Comparison of ENCODE assay signal across 8 mouse cellular contexts in the genomic region with DNA sequence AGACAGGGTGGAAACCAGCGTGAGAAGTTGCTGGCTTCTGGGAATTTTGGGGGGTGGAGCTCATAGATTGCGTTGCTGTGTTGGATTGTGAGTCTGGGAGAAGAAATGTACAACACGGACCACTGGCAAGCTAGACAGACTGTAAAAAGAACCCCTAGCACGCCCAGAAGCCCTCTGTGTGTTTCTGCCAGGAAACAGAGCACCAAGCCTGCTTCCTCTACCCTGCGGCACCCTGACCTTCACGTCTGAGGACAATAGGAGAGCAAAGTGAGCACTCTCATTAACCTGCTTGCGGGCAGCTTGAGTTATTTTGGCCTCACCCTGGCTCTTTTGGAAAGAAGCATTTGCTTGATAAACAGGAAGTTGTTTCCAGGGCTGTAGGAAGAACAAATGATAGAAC.
DNase-seq lines count a peak whose midpoint lies in the region; ATAC-seq lines count a peak whose summit lies in the region.

No protein-coding gene starts in this region.

- no peak overlapping the region for H3K4me3 ChIP-seq in lung, embryonic 16.5 days (ENCODE audit: low read length)
- no peak overlapping the region for H3K4me3 ChIP-seq in heart, embryonic 10.5 days
- no peak overlapping the region for H3K4me3 ChIP-seq in kidney, embryonic 16.5 days (ENCODE audit: low read length)

- no peak for DNase-seq in lung, postnatal 25 days (ENCODE audit: low spot score)
- DNase-seq in heart, embryonic 10.5 days (ENCODE audit: low spot score): no peak
- peak; percentile 30 for DNase-seq in thymus, postnatal 0 days (ENCODE audit: low spot score)
- no peak for DNase-seq in urinary bladder, postnatal 36 days (ENCODE audit: low spot score in 2 of 2)
- DNase-seq in left cerebral cortex, adult 9 months (ENCODE audit: low spot score in 2 of 2): no peak

- H3K4me2 ChIP-seq in lung, embryonic 16.5 days (ENCODE audit: low read depth, low read length): no peak overlapping the region
- H3K4me2 ChIP-seq in kidney, embryonic 16.5 days (replicated peaks; ENCODE audit: low read depth, low read length): no peak overlapping the region

- H3K36me3 ChIP-seq in lung, embryonic 16.5 days (ENCODE audit: control insufficient read depth, insufficient read depth, low read length): no peaks in the 10 kb centered on the region
- H3K36me3 ChIP-seq in heart, embryonic 10.5 days: no peaks in the 10 kb centered on the region
- H3K36me3 ChIP-seq in kidney, embryonic 16.5 days (ENCODE audit: insufficient read depth, low read length): no peaks in the 10 kb centered on the region

- no peak overlapping the region for H3K9ac ChIP-seq in lung, embryonic 16.5 days (ENCODE audit: low read length)
- H3K9ac ChIP-seq in kidney, embryonic 16.5 days (replicated peaks; ENCODE audit: low read length): no peak overlapping the region

- WGBS in lung, embryonic 16.5 days: 61% methylated on average over 7 of the region's 7 CpGs
- WGBS in heart, embryonic 10.5 days: 40% methylated on average over 7 of the region's 7 CpGs
- WGBS in kidney, embryonic 16.5 days: 57% methylated on average over 7 of the region's 7 CpGs

- H3K27me3 ChIP-seq in lung, embryonic 16.5 days (ENCODE audit: control insufficient read depth, insufficient read depth, low read depth, low read length): no peaks in the 10 kb centered on the region
- no peaks in the 10 kb centered on the region for H3K27me3 ChIP-seq in heart, embryonic 10.5 days (ENCODE audit: insufficient read depth, poor library complexity, severe bottlenecking)
- H3K27me3 ChIP-seq in kidney, embryonic 16.5 days (ENCODE audit: insufficient read depth, low read length): no peaks in the 10 kb centered on the region

- no peaks in the 10 kb centered on the region for H3K9me3 ChIP-seq in lung, embryonic 16.5 days (ENCODE audit: control insufficient read depth, low read length)
- H3K9me3 ChIP-seq in heart, embryonic 10.5 days: no peaks in the 10 kb centered on the region
- no peaks in the 10 kb centered on the region for H3K9me3 ChIP-seq in kidney, embryonic 16.5 days (ENCODE audit: low read length)

- H3K27ac ChIP-seq in lung, embryonic 16.5 days (ENCODE audit: low read length): peak overlapping the region; percentile 64
- H3K27ac ChIP-seq in heart, embryonic 10.5 days: peak overlapping the region; percentile 69; the same call in 1 of the 2 replicates
- peak overlapping the region; percentile 72 for H3K27ac ChIP-seq in kidney, embryonic 16.5 days (ENCODE audit: low read length)

- ATAC-seq in lung, embryonic 16.5 days (ENCODE audit: low read depth): peak; percentile 62; the same call in 1 of the 2 replicates
- 0 out of 2 replicates have a peak, but pooled peaks have one; percentile 56 for ATAC-seq in kidney, embryonic 16.5 days (ENCODE audit: low FRiP score, low TSS enrichment)
- no peak for ATAC-seq in activated CD4-positive, CD25-positive, alpha-beta regulatory T cell, adult 4 months

- H3K4me1 ChIP-seq in lung, embryonic 16.5 days (replicated peaks; ENCODE audit: control insufficient read depth, insufficient read depth, low read length): peaks cover 28% of the 10 kb centered on the region
- H3K4me1 ChIP-seq in heart, embryonic 10.5 days: peaks cover 35% of the 10 kb centered on the region
- peaks cover 38% of the 10 kb centered on the region for H3K4me1 ChIP-seq in kidney, embryonic 16.5 days (ENCODE audit: insufficient read depth, low read length)
